Mouse (Mus musculus): ENCODE results near the gene Dnah6.

Gene Dnah6

DNA sequence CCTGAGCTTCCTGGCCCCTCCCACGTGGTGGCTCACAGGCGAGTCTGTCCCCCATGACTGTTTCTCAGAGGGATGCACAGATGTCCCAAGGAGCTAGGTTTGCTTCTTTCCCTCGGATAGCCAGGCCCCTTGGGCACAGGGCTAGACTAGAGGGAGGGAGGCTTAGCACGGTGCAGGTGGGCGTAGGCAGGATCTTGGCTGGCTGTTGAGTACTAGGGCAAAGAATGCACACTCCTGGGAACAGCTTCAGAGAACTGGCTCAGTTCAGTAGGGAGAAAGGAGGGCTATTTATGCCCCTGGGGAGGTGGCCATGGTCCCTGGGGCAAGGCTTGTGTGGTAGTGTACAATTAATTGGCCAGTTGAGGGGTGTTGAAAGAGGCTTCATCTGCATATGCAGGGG is 88.7 kb downstream of the Dnah6 start:
- DNase-seq: no peak

DNA sequence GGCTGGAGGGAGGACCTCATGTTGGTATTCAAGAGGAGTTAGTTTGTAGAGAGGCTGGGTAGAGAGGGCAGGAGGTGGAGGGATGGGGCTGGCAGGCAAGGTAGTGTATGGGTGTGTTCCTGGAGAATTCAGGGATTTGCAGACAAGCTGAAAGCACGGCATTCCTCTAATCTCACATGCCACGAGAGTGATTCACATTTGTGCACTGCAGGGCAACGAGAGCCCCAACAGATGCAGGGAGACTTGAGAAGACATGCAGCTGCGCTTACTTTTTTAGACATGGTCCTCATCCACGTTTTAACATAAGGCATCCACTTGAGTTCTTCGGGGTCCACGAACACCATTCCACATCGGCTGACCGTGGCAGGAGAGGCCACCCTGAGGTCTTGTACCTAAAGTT is 93.9 kb downstream of the Dnah6 start:
- no peak for DNase-seq

DNA sequence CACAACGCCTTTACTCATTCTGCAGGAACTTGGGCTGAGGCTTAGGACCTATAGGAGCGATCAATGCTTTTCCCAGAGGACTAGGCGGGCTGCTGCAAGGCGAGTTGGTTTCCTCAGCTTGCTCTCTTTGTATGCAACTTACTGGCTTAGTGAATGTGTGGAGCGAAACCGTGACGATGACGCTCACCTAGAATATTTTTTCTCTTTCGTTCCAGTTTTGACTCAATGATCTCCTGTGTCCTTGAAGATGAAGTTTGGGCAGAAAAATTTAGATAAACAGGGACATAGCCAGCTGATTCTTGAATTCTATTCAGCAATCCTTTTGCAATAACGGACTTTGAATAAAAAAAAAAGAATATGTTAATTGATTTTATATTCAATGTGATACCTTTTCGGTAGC is 101.1 kb downstream of the Dnah6 start:
- DNase-seq: no peak

DNA sequence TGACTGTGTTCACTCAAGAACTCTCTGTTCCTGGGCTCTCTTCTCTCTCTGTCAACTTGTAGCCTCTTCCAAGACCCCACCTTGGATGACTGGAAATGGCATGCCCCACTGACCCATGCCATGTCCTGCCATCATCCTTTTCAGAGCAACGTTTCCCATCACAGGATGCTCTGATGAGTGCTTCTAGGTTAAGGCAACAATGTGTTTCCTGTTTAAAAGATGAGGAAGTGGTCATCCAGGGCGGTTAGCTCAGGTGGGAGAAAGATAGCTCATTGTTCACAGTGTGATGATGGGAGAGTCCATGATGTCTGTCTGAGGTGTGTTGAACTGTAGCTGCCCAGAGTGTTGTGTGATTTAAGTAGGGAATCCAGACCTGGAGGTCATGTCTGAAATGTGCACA is 107.6 kb downstream of the Dnah6 start:
- DNase-seq: no peak

DNA sequence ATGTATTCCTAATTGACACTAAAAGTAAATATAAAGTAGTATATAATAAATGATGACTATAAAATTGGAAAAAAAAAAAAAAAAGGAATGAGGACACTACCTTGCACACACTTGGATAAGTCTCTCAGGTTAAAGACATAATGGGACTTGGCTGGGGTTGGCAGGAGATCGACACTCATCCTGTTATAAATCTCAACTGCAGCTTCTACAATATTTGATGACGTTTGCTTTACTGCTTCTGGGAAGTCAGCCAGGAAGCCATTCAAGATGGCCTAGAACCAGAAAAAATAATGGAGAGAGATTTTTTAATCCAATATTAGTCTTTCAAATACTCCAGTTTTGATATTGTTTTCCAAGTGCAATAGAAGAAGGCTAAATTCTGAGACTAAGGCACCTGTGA is 108.1 kb downstream of the Dnah6 start:
- DNase-seq: no peak

DNA sequence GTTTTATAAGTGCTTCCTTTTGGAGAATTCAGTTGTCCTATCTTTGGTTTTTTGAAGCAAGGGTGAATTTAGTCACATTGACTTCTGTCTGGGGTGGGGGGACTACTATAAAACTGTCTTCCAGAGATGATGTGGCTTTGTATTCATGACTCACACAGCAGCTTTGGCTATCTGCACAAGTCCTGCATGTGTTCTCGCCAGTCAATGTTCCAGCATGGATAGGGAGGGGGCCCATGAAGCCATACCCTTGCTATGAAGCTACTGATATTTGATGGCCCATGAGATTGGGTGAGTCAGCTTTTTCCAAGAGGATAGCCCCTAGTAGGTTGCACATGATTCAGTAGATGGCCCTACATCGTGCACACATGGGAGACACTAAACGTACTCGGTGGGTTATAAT is 128.3 kb downstream of the Dnah6 start:
- no peak for DNase-seq

DNA sequence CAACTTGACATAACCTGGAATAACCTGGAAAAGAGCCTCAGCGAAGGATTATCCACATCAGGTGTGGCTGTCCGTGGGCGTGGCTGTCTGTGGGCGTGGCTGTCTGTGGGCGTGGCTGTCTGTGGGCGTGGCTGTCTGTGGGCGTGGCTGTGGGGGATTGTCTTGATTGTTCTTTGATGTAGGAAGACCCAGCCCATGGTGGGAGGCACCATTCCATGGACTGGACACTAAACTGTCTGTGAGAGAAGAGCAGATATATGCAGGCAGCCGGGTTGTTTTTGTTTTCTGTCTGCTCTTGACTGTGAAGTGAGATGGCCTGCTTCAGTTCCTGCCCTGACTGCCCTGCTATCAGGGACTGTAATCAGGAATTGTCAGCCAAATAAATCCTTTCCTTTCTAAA is 130.6 kb downstream of the Dnah6 start:
- no peak for DNase-seq

DNA sequence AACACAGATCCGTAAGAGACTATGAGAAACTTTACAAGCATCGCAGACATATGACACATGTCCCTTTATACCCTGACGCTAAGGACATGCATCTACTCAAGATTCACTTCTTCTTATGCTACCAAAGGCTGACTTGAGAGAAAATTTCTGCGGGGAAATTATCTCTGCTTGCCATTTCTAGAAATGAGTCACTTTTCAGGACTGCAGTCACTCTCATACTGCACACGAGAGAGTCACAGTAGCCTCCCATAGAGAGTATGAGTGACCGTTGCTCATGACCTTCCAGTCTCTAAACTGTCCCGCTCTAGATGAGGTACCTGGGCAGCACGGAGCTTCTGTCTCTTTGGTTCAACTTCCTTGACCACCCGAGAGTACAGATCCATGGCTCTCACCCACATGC is 138.9 kb downstream of the Dnah6 start:
- DNase-seq: no peak

DNA sequence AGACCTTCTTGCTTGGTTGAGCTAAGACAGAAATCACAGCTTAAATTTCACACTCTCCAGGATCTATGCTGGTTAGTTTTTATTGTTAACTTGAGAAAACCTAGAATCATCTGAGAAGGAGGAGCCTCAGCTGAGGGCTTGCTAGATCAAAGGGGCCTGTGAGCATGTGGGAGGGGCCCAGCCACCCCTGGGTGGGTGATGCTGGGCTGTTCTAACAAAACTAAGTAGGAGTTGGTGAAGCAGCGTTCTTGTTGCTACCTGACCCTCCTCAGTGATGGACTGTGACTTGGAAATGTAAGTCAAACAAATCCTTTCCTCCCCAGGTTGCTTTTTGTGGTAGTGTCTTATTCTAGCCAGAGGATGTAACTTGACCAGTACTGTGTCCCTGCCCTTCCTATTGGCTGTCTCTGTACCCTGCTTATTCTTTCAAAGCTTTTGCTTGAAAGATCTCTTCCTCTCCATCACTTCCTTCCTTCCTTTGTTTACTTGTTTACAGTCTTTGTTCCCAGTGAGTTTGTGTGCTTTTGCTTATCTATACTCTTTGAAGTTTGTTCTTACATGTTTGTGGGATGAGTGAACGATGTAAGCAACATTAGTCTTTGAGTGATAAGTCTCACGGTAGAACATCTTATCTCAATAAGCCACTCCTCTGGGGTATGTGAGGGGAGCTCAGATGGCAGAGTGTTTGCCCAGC is 149.2 kb downstream of the Dnah6 start:
- DNase-seq: no peak

DNA sequence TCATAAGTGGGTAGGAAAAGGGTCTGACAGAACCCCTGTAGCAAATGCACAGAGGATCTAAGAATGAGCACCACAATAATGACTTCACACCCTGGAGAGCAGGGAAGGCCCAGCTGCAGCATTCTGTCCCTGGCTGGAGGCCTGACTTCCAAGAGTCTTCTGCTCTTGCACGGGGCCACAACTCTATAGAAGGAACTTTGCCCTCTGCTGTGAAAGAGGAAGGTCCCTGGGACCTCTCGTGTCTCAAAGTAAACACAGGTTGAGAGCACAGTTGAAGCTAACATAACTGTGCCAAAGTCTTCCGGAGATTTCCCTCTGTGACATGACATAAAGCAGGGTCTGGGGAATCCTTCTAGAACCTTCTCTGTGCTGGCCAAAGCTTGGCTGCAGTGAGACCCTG is 150.2 kb downstream of the Dnah6 start:
- no peak for DNase-seq

DNA sequence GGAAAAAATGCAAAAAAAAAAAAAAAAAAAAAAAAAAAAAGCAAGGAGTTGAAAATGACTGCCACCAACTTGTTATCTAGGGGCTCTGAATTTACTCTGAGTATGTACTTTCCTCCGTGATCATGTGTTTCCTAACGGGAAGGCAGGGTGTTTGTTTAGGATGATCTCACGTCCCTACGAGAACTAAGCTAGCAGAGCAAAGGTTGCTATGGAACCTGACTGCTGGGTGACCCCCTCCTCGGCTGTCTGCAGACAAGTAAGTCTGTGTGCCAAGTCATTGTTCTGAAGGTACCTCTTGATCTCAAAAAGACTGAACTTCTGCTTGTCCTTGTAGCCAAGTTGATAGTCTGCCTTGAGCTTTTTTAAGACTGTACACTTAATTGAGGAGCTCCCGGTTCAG is 150.8 kb downstream of the Dnah6 start:
- DNase-seq: no peak

DNA sequence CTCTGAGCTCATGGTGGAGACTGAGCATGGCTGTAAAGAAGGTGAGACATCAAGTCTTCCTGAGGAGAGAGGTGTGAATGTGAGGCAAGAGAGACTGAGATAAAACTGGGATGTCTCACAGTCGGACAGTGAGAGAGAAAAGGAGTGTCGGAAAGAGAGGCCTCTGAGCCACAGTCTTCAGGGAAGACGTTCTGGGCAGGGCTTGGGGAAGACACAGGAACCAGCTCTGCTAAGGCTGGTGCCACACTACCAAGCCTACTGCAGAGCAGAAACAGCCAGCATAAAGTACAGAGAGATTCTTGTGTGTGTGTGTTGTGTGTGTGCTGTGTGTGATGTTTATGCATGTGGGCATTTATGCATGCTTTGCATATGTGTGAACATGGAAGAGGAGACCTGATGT is 156.9 kb downstream of the Dnah6 start:
- no peak for DNase-seq

DNA sequence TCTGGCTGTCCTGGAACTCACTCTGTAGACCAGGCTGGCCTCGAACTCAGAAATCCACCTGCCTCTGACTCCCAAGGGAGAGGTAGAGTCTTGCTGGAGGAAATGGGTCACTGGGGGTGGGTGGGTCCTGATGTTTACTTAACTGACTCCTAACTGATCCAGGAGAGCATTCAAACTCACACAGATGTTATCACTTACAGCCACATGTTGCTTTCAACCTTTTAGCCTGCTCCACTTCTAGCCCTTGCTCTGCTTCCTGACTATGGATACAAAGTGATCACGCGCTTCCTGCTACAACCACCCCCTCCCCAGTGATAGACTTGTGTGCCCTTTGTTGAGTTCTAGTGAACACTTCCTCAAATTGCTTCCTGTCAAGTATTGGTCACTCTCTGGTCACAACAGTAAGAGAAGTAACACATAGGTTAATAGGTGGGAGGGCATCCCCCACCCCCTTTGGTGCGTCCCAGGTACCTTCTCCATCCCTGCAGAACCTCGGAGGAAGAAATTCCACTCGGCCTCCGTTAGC is 161.8 kb downstream of the Dnah6 start:
- DNase-seq: no peak

DNA sequence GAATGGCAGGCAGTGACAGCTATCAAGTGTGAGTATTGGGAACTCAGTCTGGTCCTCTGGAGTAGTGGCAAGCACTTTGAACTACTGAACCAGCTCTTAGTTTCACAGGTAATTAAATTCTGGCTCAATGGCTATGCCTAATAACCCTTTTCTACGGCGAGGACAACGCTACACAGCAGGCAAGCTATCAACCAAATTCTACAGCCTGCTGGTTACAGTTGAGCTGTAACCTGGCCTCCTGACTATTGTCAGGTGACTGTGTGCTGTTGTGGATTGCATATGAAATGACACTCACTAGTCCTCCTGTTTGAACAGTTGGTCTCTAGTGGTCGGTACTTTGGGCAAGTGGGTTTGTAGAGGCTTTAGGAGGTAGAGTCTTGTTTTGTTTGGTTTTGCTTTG is 162.3 kb downstream of the Dnah6 start:
- DNase-seq: no peak

DNA sequence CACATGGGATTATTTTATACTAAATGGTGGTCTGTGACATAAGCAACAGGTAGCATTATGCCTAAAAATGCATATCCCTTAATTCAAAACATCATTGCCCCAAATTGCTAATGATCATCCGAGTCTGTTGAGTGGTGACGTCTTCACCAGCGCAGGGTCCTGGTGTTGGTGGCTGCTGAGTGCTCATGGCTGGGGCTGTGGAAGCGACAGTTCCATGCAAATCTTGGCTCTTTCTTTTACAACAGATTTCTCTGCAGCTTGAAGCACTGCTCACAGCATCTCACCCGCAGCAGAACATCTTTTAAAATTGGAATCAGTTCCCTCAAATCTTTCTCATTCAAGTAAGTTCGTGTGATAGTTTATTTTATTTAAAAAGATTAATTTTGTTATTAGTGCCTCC is 166.1 kb downstream of the Dnah6 start:
- DNase-seq: no peak

DNA sequence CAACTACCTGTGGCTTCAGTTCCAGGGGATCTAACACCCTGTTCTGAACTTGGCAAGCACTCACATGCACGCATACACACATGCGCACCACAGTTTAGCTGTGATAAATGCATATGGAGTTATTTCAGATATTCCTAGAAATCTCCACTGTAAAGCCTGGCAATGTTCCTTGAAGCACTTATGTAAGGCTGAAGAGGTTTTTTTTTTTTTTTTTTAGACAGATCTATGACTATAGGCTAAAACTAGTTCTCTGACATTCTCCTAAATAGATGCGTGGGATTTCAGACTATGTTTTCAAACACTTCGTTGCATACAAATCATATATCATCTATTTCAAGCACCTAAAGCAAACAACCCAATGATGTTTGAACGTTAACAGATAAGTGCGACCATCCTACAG is 166.6 kb downstream of the Dnah6 start:
- no peak for DNase-seq

DNA sequence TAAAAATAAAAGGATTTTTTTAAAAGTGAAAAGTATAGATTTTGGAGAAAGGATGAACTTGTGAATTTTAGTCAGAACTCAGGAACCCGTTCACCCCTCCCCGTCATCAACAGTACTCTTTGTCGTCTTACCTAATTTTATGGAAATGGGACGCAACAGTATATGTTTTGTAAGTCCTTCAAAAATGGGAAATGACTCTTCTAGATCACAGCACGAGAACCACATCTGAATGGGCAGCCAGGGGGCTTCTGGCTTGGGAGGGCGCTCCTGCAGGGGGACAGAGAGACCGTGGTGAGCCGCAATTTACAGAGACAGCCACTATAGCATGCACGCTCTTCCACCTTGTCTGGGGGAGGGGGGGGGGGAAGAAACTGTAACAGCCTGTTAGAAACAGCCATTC is 167.9 kb downstream of the Dnah6 start:
- DNase-seq: no peak

DNA sequence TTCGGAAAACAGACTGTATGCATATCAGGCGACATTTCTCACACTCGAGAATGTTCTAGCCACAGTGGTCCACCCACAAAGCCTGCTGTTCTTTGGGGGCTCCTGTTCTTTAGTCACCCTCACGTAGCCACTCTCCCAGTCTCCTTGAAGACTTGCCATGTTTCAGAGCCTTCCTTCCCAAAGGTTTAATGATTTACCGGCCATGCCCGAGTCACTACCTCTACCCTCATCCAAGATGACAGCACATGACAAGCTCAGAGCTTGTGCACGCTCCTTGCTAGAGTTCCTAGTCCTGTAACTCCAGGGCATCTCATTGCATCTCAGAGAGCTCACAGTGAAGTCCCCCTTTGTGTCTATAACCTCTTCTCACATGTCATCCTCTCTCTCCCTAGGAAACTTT is 174.2 kb downstream of the Dnah6 start:
- DNase-seq: no peak

DNA sequence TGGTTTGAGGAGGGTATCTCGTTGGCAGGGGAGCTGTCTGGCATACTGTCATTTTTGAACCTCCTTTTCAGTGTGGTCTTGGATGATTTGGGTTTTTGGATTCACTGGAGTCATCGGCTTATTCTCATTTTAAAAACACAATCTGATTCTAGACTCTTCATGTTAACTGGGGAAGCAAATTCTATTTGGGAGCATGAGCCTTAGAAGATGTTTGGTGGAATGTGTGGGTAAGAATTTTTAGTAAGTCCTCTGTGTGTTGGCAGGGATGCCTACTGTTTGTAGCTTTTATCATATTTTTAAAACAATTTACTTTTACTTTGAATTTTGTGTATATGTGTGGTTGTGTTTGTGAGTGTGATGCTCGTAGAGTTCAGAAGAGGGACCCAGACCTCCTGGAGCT is 175.5 kb downstream of the Dnah6 start:
- DNase-seq: no peak

DNA sequence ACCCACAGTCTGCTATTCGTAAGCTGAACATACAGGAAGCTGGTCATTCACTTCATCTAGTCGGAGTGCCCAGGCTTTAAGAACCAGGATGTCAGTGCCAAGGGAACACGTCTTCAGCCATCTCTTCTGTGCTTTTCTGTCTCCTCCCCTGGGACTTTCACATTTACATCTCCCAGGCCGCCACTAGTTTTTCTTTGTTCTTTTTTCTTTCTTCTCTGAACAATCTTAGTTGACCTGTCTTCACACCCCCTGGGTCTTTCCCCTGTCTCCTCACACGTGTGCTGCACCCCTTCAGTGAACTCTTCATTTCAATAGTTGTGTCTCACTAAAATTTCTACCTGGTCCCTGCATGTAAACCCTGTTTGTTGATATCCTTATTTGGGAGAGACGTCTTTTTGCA is 179.2 kb downstream of the Dnah6 start:
- DNase-seq: no peak

DNA sequence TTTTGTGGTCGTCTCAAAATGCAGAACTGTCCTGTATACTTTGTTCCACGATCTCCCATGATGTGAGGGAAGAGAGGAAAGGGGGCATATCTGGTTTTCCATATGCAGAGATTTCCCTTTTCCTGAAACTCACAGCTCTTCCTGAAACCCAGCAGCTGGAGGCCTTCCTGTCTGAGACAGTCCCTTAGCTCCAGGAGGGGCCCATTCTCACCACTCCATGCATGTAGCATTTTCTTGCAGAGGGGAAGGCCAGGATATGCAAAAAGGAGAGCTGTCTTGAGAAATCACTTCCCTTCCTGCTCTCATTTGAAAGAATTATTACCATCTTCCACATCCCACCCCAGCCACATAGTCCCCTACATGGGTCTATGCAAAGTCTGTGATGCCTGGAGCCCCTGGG is 183.2 kb downstream of the Dnah6 start:
- DNase-seq: no peak

DNA sequence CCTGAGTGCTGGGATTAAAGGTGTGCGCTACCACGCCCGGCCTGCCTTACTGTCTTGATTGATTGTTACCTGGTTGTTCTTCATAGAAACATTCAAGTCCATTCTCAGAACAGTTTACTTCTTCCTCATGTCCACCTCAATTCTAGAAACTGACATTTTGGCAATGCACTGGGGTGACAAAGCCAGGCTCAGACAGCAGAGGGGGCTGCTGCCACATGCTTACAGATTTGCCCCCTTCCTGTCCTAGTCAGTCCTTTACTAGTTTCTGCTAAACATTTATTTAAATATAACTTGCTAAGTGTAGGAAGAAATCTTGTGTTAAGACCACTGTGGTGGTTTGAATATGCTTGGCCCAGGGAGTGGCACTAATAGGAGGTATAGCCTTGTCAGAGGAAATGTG is 192.6 kb downstream of the Dnah6 start:
- no peak for DNase-seq

DNA sequence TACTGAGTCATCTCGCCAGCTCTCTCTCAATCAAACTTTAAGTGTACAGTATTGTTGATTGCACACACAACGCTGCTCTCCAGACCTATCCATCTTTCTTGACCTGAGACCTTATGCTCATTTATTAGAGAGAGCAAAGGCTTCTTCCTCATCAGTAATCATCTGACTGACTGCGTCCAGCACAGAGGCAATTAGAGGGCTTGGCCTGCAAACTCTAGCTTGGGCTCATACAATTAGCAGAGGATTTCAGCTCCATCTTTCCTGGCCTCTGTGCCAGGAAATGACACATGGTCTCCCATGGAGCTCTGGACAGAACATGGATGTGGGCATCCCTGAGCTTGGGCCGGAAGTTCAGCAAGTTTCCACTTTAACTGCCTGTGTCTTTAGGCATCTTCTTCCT is 193.6 kb downstream of the Dnah6 start:
- DNase-seq: no peak

DNA sequence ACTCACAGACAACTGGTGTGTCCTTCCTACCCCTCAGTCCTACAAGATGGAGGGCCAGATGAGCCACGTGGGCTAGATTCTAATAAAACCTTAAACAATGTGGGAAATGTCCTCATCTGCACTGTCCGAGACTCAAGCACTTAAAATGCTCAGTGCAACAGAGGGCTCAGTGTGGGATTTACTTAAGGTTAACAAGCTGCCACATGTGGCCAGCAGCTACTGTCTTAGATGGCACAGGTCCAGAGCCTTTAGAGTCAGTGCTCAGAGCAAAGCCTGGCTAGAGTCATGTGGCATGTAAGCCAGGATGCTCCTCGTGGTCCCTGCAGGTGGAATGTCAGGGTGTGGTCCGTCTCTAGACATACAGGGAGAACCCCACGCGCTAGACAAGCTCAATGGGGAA is 194.6 kb downstream of the Dnah6 start:
- DNase-seq: no peak

DNA sequence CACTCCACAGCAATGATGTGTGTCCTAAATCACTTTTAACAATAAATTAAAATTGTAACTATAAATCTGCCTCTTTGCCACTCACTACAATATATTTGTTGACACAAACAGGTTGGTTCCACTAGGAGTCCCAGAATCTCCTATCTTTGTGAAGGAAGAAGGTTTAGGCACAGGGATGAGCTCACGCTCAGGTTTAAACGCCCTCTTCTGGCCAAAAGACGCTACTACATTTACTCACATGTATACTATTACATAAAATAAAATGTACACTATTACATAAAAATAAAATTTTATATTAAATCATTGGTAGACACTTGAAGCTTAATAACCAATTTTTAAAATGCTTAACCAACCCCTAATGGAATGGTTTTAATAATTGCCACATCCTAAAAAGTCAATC is 201.4 kb downstream of the Dnah6 start:
- no peak for DNase-seq

Data from cerebellum, adult 11-12 months (tissue).